Mouse (Mus musculus) heart, adult 2 months (tissue): ENCODE measurements around the gene Tgfbr2.

Source experiments
- CTCF ChIP-seq: fragments of 200-600 bp; IDR thresholded peaks from 2 replicates; pipeline ENCODE4 v1.8.1; 2022; ENCODE audit warnings: antibody characterized with exemption, mild to moderate bottlenecking, moderate library complexity
- EP300 ChIP-seq: fragments of 200-500 bp; IDR thresholded peaks from 2 replicates; pipeline ENCODE4 v1.6.1; 2011; ENCODE audit warnings: low read depth, low read length, control low read depth; ENCODE audit not compliant: insufficient read depth
- POLR2A ChIP-seq: fragments of 200-500 bp; IDR thresholded peaks from 2 replicates; pipeline ENCODE4 v1.6.1; 2011; ENCODE audit warnings: mild to moderate bottlenecking, low read depth, low read length, control low read depth; ENCODE audit not compliant: insufficient read depth

- TF ChIP-seq POLR2A (no peak), CTCF (no peak), EP300 (no peak)
Observed at GRCm38 (mm10) chr9:116160067-116160466, 15.1 kb downstream of the Tgfbr2 start.
